Mouse (Mus musculus) adrenal gland, postnatal 10 days (tissue): ENCODE results near the gene Frem2. TPM values are rescaled to one million over a fixed set of nuclear protein-coding genes. Genes with fewer than 3 reads are reported as not detected.
A peak's percentile ranks its signal among the peaks of the same experiment; 100 is the strongest.

Experiments used
- DNase-seq: peaks from one replicate; pipeline ENCODE4 v3.0.0; 2021; ENCODE audit warnings: mixed read lengths
- long read RNA-seq, 2 experiments: library from polyadenylated mRNA; stranded (forward); transcript quantifications; one replicate each; pipeline ENCODE4 v2.0.0; 2021
- total RNA-seq, 2 experiments: library from RNA; stranded (reverse); gene quantifications; 2 replicates each; pipeline ENCODE4 v1.2.3; 2021

Gene Frem2
- total RNA-seq, result 1 to 10 TPM; 1.4 to 2.3 TPM
- long read RNA-seq, experiment 1, result 0 reads
- long read RNA-seq, experiment 2, partial matches to known transcripts, result 0 of 2 reads
- long read RNA-seq, experiment 2, other reads (novel, unspliced or antisense), result 2 of 2 reads

GRCm38 (mm10) chr3:53656878-53657561 is at the start of gene Frem2:
Gene Frem2 (minus strand): TSS chr3:53657355.
- peak; percentile 72 for DNase-seq

- DNase-seq, result no peak
Observed at GRCm38 (mm10) chr3:53705992-53706495, 48.9 kb upstream of the Frem2 start.

GRCm38 (mm10) chr3:53703126-53703505 is 46.0 kb upstream of the Frem2 start:
- no peak for DNase-seq

GRCm38 (mm10) chr3:53702421-53703125 is 45.4 kb upstream of the Frem2 start:
- no peak for DNase-seq

- DNase-seq, result no peak
Observed at GRCm38 (mm10) chr3:53701940-53702339, 44.8 kb upstream of the Frem2 start.

GRCm38 (mm10) chr3:53687776-53688175 is 30.6 kb upstream of the Frem2 start:
- no peak for DNase-seq

GRCm38 (mm10) chr3:53682244-53682643 is 25.1 kb upstream of the Frem2 start:
- DNase-seq, result no peak

GRCm38 (mm10) chr3:53680816-53681215 is 23.7 kb upstream of the Frem2 start:
- no peak for DNase-seq

- DNase-seq, result no peak
Observed at GRCm38 (mm10) chr3:53674225-53674624, 17.1 kb upstream of the Frem2 start.

GRCm38 (mm10) chr3:53669736-53670135 is 12.6 kb upstream of the Frem2 start:
- DNase-seq, result no peak

- peak; percentile 57 for DNase-seq
Observed at GRCm38 (mm10) chr3:53657744-53658534, 784 bp upstream of the Frem2 start.

- no peak for DNase-seq
Observed at GRCm38 (mm10) chr3:53656328-53656877, 752 bp downstream of the Frem2 start.

GRCm38 (mm10) chr3:53655343-53655742 is 1.8 kb downstream of the Frem2 start:
- DNase-seq, result peak; percentile 74

- no peak for DNase-seq
Observed at GRCm38 (mm10) chr3:53650003-53650748, 7.0 kb downstream of the Frem2 start.

GRCm38 (mm10) chr3:53649425-53649824 is 7.7 kb downstream of the Frem2 start:
- DNase-seq, result no peak

GRCm38 (mm10) chr3:53648902-53649301 is 8.3 kb downstream of the Frem2 start:
- DNase-seq, result no peak

- no peak for DNase-seq
Observed at GRCm38 (mm10) chr3:53635948-53636347, 21.2 kb downstream of the Frem2 start.

- no peak for DNase-seq
Observed at GRCm38 (mm10) chr3:53631126-53631525, 26.0 kb downstream of the Frem2 start.

GRCm38 (mm10) chr3:53630630-53631029 is 26.5 kb downstream of the Frem2 start:
- no peak for DNase-seq

GRCm38 (mm10) chr3:53629966-53630365 is 27.2 kb downstream of the Frem2 start:
- DNase-seq, result no peak

- no peak for DNase-seq
Observed at GRCm38 (mm10) chr3:53623222-53623621, 33.9 kb downstream of the Frem2 start.

GRCm38 (mm10) chr3:53620978-53621377 is 36.2 kb downstream of the Frem2 start:
- DNase-seq, result no peak
